Mouse (Mus musculus) brain, embryonic 14.5 days (tissue): ENCODE results near the gene Elf5. TPM values are rescaled to one million over a fixed set of nuclear protein-coding genes. Genes with fewer than 3 reads are reported as not detected.

Experiments used
- DNase-seq: peaks from one replicate; pipeline ENCODE4 v3.0.0-alpha.2; 2011; ENCODE audit warnings: low read depth
- CTCF ChIP-seq: fragments of 200-500 bp; IDR thresholded peaks from 2 replicates; pipeline ENCODE4 v1.5.1; 2012; ENCODE audit warnings: inconsistent platforms, mild to moderate bottlenecking, moderate library complexity, borderline replicate concordance; ENCODE audit not compliant: insufficient read depth, insufficient read length; ENCODE audit errors: extremely low read depth
- POLR2A ChIP-seq: fragments of 200-500 bp; IDR thresholded peaks from 2 replicates; pipeline ENCODE4 v1.6.1; 2012; ENCODE audit warnings: mild to moderate bottlenecking, inconsistent platforms, borderline replicate concordance; ENCODE audit not compliant: poor library complexity, insufficient read depth, insufficient read length, severe bottlenecking; ENCODE audit errors: extremely low read depth
- polyA plus RNA-seq: library from polyadenylated mRNA; depleted of rRNA; stranded (reverse); fragments of >200 nt; gene quantifications from 2 replicates; pipeline ENCODE4 v1.2.3, GENCODE M21; 2012

The Elf5 gene
- polyA plus RNA-seq, 1 experiment = 0.11 TPM

- no peak for DNase-seq
- TF ChIP-seq POLR2A (no peak), CTCF (no peak)
Measured at GRCm38 (mm10) chr2:103413381-103413780, 1.9 kb downstream of the Elf5 start.

- no peak for DNase-seq
- TF ChIP-seq CTCF = no peak
- no peak for TF ChIP-seq POLR2A
Measured at GRCm38 (mm10) chr2:103415774-103416173, 4.3 kb downstream of the Elf5 start.

- peak; percentile 44 for DNase-seq
- no peak for TF ChIP-seq CTCF
- no peak for TF ChIP-seq POLR2A
Measured at GRCm38 (mm10) chr2:103420650-103421507, 9.4 kb downstream of the Elf5 start.

GRCm38 (mm10) chr2:103423884-103424283, 12.4 kb downstream of the Elf5 start:
- peak; percentile 20 for DNase-seq
- TF ChIP-seq CTCF = no peak
- TF ChIP-seq POLR2A = no peak

- TF ChIP-seq CTCF = peak; percentile 89
- TF ChIP-seq POLR2A = no peak
- peak; percentile 80 for DNase-seq
Measured at GRCm38 (mm10) chr2:103424349-103425026, 13.0 kb downstream of the Elf5 start.

GRCm38 (mm10) chr2:103425456-103426063, 14.1 kb downstream of the Elf5 start:
- no peak for DNase-seq
- TF ChIP-seq POLR2A (no peak), CTCF (no peak)

- no peak for DNase-seq
- TF ChIP-seq CTCF = no peak
- TF ChIP-seq POLR2A = no peak
Measured at GRCm38 (mm10) chr2:103428356-103428755, 16.9 kb downstream of the Elf5 start.

GRCm38 (mm10) chr2:103430712-103431111, 19.2 kb downstream of the Elf5 start:
- TF ChIP-seq POLR2A (no peak), CTCF (no peak)
- no peak for DNase-seq

- DNase-seq = no peak
- no peak for TF ChIP-seq CTCF
- no peak for TF ChIP-seq POLR2A
Measured at GRCm38 (mm10) chr2:103432695-103433275, 21.3 kb downstream of the Elf5 start.

- no peak for DNase-seq
- TF ChIP-seq POLR2A (no peak), CTCF (no peak)
Measured at GRCm38 (mm10) chr2:103435110-103435509, 23.6 kb downstream of the Elf5 start.

GRCm38 (mm10) chr2:103436534-103436933, 25.0 kb downstream of the Elf5 start:
- DNase-seq = no peak
- TF ChIP-seq CTCF (no peak), POLR2A (no peak)
